Mouse (Mus musculus) neural tube, embryonic 11.5 days (tissue): Measurements from ENCODE around the gene Gbx2. TPM values are rescaled to one million over a fixed set of nuclear protein-coding genes. Genes with fewer than 3 reads are reported as not detected.

Experiments used
- ATAC-seq: fragments of 200-750 bp; cut with Nextera tagmentation; 2 replicates; pipeline ENCODE4 v1.8.0; 2017; ENCODE audit warnings: moderate number of reproducible peaks, mild to moderate bottlenecking, moderate TSS enrichment, moderate library complexity; ENCODE audit not compliant: insufficient read depth, low FRiP score, low TSS enrichment
- DNase-seq: peaks from one replicate; pipeline ENCODE4 v3.0.0-alpha.2; 2015; ENCODE audit warnings: low spot score
- H3K27ac ChIP-seq: fragments of 300-500 bp; sonication (generic); 2 replicates; pipeline ENCODE4 v1.5.1; 2014; ENCODE audit warnings: low read depth, mild to moderate bottlenecking, low read length
- H3K27me3 ChIP-seq: fragments of 300-500 bp; sonication (generic); 2 replicates; pipeline ENCODE4 v1.6.1; 2014; ENCODE audit warnings: mild to moderate bottlenecking, low read length, mixed read lengths; ENCODE audit not compliant: control insufficient read depth, insufficient read depth
- H3K36me3 ChIP-seq: fragments of 300-500 bp; sonication (generic); 2 replicates; pipeline ENCODE4 v1.6.1; 2014; ENCODE audit warnings: mild to moderate bottlenecking, low read length, moderate library complexity, mixed read lengths; ENCODE audit not compliant: control insufficient read depth, insufficient read depth
- H3K4me1 ChIP-seq: fragments of 300-500 bp; sonication (generic); 2 replicates; pipeline ENCODE4 v1.6.1; 2014; ENCODE audit warnings: low read length, mixed read lengths; ENCODE audit not compliant: control insufficient read depth, insufficient read depth
- H3K4me2 ChIP-seq: fragments of 300-500 bp; sonication (generic); 2 replicates; pipeline ENCODE4 v1.6.1; 2014; ENCODE audit warnings: low read depth, mild to moderate bottlenecking, moderate library complexity
- H3K4me3 ChIP-seq: fragments of 300-500 bp; sonication (generic); 2 replicates; pipeline ENCODE4 v1.5.1; 2014; ENCODE audit warnings: low read depth, low read length
- H3K9ac ChIP-seq: fragments of 300-500 bp; sonication (generic); 2 replicates; pipeline ENCODE4 v1.6.1; 2014; ENCODE audit warnings: mild to moderate bottlenecking, low read length
- H3K9me3 ChIP-seq: fragments of 300-500 bp; sonication (generic); 2 replicates; pipeline ENCODE4 v1.6.1; 2016; ENCODE audit warnings: low read length; ENCODE audit not compliant: control insufficient read depth
- WGBS: fragments of 180-500 bp; shearing (Covaris S2); extraction: QIAGEN DNeasy Blood & Tissue Kit; methylation state at CpG from one replicate; pipeline ENCODE4 v1.1.7; 2014; 5-methylcytosine and 5-hydroxymethylcytosine counted together
- polyA plus RNA-seq: library from polyadenylated mRNA; unstranded; fragments of >200 nt; fragmentation: Nextera tagmentation; extraction: Ambion mirVana; gene quantifications from 2 replicates; pipeline ENCODE4 v1.2.1, GENCODE M21; 2014

Gbx2 gene
- polyA plus RNA-seq, 1 experiment from 2014 or later = 45.8 TPM

- peaks cover 11% of the 10 kb centered on the region for H3K4me1 ChIP-seq
- H3K36me3 ChIP-seq = no peaks in the 10 kb centered on the region
- H3K27ac ChIP-seq = no peak overlapping the region
- H3K4me2 ChIP-seq = no peak overlapping the region
- no peaks in the 10 kb centered on the region for H3K9me3 ChIP-seq
- no peak for ATAC-seq
- H3K9ac ChIP-seq = no peak overlapping the region
- H3K4me3 ChIP-seq = no peak overlapping the region
- no peaks in the 10 kb centered on the region for H3K27me3 ChIP-seq
- no peak for DNase-seq
- WGBS = 18% methylated on average over 4 of the region's 4 CpGs
Observed at GRCm38 (mm10) chr1:89885696-89886095, 45.3 kb downstream of the Gbx2 start.

- H3K4me2 ChIP-seq = no peak overlapping the region
- no peaks in the 10 kb centered on the region for H3K27me3 ChIP-seq
- H3K9me3 ChIP-seq = no peaks in the 10 kb centered on the region
- ATAC-seq (no peak), DNase-seq (no peak)
- H3K4me3 ChIP-seq = no peak overlapping the region
- H3K36me3 ChIP-seq = no peaks in the 10 kb centered on the region
- 89% methylated on average over 8 of the region's 8 CpGs for WGBS
- H3K27ac ChIP-seq = no peak overlapping the region
- no peak overlapping the region for H3K9ac ChIP-seq
- H3K4me1 ChIP-seq = peaks cover 23% of the 10 kb centered on the region
Observed at GRCm38 (mm10) chr1:89884335-89884734, 46.6 kb downstream of the Gbx2 start.

DNA sequence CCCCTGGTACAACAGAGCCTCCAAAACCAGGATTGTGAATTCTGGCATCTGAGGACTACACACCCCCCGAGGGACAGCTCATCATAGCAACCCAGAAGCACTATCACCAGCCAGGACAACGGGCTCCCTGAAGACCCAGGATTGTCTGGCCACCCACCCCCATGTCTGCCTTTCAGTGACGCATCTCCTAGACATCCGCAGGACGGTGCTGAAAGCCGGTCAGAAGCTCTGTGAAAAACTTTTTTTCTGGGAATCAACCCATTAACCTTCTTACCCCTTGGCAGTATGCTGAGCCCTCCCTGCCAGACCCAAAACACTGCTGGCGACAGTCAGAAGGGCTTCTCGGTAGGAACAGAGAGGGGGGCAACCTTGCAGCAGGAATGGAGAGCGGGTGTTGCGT, 50.1 kb downstream of the Gbx2 start:
- H3K27ac ChIP-seq = no peak overlapping the region
- no peaks in the 10 kb centered on the region for H3K27me3 ChIP-seq
- H3K4me1 ChIP-seq = peaks cover 39% of the 10 kb centered on the region
- no peaks in the 10 kb centered on the region for H3K9me3 ChIP-seq
- ATAC-seq = no peak
- no peak for DNase-seq
- 72% methylated on average over 10 of the region's 10 CpGs for WGBS
- no peak overlapping the region for H3K4me3 ChIP-seq
- no peaks in the 10 kb centered on the region for H3K36me3 ChIP-seq
- no peak overlapping the region for H3K4me2 ChIP-seq
- H3K9ac ChIP-seq = no peak overlapping the region

DNA sequence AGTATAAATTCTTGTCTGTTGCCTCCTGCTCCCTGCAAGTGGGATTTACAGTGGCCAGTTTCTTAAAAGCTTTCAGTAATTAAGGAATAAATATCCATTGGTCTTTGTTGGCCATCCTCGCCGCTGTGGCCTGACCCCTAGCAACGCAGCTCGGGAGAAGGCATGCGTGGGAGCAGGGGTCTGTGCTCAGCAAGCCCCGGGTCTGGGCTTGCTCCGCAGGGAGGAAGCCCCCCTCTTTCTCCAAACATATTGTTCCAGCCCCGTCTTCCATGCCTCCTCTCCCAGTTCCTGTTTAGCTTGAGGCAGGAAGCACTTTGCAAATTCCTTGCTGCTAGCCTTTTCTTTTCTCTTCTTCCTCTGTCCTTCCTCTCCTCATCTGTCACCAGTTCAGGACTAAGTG, 50.8 kb downstream of the Gbx2 start:
- H3K4me3 ChIP-seq = no peak overlapping the region
- peaks cover 36% of the 10 kb centered on the region for H3K4me1 ChIP-seq
- no peaks in the 10 kb centered on the region for H3K9me3 ChIP-seq
- 14% methylated on average over 8 of the region's 8 CpGs for WGBS
- peak; percentile 44 for DNase-seq
- no peaks in the 10 kb centered on the region for H3K36me3 ChIP-seq
- H3K9ac ChIP-seq = no peak overlapping the region
- no peak overlapping the region for H3K4me2 ChIP-seq
- ATAC-seq = no peak
- no peak overlapping the region for H3K27ac ChIP-seq
- H3K27me3 ChIP-seq = no peaks in the 10 kb centered on the region

DNA sequence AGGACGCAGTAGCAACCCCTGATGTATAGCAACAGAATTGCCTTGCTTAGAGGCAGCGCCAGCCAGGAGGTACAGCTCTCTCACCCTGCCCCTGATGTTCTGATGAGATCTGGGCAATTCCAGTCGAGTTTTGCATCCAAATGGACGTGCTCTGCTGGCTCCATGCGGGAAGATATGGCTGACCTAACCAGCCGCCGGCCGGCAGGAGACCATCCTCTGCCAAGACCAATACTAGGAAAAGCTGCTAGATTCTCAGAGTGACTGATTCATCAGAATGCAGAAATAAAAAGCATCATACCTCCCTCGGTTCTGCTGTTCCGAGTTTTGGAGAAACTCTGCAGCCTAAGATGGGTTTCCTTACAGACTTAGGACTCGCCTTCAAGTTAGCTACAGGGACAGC, 52.5 kb downstream of the Gbx2 start:
- DNase-seq = no peak
- Histone ChIP-seq H3K27ac (no peak overlapping the region), H3K4me1 (peaks cover 30% of the 10 kb centered on the region), H3K27me3 (no peaks in the 10 kb centered on the region), H3K4me2 (no peak overlapping the region), H3K9ac (no peak overlapping the region), H3K9me3 (no peaks in the 10 kb centered on the region), H3K36me3 (no peaks in the 10 kb centered on the region), H3K4me3 (no peak overlapping the region)
- 87% methylated on average over 11 of the region's 11 CpGs for WGBS
- no peak for ATAC-seq

Other genes starting within 250 kb of the Gbx2 start
- gene Asb18, start 83.5 kb upstream of the Gbx2 start, polyA plus RNA-seq = 0.20 and 0.38 TPM in 2 replicates
- 0.11 TPM in 1 of 2 replicates, not detected in the other for gene Iqca, start 222.2 kb upstream of the Gbx2 start, polyA plus RNA-seq